Mouse (Mus musculus): Measurements from ENCODE around the gene Cps1.

Gene Cps1

GRCm38 (mm10) chr1:67234861-67235260 lies 112.0 kb downstream of the Cps1 start:
- DNase-seq (ENCODE audit: low read depth, low spot score), result no peak

- no peak for DNase-seq (ENCODE audit: low read depth, low spot score)
These were observed 112.8 kb downstream of the Cps1 start for GRCm38 (mm10) chr1:67235468-67236217.

DNA sequence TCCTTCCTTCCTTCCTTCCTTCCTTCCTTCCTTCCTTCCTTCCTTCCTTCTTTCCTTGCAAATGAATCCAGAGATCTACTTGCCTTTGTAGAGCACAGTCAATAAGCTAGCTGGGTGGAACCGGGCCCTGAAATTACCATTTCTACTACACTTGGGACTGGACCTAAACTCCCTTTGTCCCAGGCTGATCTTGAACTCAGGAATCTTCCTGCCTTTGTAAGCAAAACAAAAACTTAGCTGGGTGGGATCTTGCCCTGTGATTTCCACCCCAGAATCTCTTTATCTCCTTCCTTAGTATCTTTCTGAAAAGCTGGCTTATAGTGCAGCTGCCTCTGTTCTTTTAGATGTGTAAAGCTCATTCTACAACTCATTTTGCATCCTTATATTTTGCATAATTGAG lies 115.6 kb downstream of the Cps1 start:
- DNase-seq (ENCODE audit: low read depth, low spot score), result no peak

GRCm38 (mm10) chr1:67238941-67239340 lies 116.1 kb downstream of the Cps1 start:
- DNase-seq (ENCODE audit: low read depth, low spot score), result no peak

DNA sequence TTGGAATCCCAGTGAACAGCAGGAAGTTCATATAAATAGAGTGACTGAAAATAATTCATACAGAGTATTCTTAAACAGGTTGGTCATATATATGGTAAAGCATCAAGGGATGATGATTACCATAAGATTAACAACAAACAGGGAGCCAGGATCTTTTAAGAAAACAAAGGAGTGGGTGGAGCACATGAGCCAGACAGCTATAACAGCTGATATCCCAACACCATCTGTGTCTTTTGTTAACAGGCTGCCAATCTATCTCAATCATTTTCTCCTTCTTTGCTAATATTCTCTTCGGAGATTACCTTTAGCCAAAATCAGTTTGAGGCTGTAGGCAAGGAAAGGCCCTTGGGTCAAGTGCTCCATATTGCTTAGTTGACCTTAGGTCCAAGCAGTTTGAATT lies 142.4 kb downstream of the Cps1 start:
- DNase-seq (ENCODE audit: low read depth, low spot score), result no peak

GRCm38 (mm10) chr1:67267972-67268371 lies 145.1 kb downstream of the Cps1 start:
- DNase-seq (ENCODE audit: low read depth, low spot score), result no peak

DNA sequence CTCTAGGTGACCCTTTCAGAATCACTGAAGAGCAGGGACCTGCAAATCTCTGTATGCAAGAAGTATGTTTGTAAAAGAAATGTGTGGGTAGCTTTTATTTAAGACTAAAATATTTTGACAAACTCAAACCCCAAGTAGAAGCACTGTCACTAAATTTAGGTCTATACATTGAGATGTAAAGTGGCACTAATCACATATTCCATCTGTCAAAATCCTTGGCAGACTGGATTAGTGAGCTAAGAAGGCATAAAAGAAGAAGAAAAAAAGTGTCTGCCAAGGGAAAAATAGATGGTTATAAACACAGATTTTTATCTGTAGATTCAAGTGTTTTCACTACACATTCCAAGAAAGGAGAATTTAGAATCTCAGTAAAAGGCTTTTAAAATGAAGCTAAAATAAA lies 145.6 kb downstream of the Cps1 start:
- DNase-seq (ENCODE audit: low read depth, low spot score), result no peak

DNA sequence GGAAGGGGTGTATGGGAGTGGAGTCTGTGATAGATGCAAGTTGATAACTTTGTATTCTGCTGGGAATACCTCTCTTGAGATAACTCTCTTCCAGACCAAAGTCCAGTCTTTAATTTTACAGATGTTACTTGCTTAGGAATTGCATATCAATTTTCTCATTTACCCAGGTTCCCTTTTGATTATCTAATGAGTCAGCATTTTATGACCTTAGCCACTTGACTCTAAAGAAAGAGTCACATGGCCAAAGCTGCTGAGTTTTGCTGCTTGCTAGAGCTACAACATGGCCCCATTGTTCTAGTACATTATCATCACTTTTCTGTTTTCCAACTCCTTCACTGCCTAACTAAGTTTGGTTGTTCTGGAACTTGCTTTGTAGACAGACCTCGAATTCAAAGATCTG lies 153.4 kb downstream of the Cps1 start:
- DNase-seq (ENCODE audit: low read depth, low spot score), result no peak

Data from A20 (cell line).